Mouse (Mus musculus) CH12F3 (cell line): Measurements from ENCODE around the gene H2-Q10.

Experiments
- in situ Hi-C: fragments of 300-500 bp; cut with MboI; formaldehyde crosslinking; loops from 2 replicates; pipeline ENCODE4 v1.14.3; 2020; ENCODE audit warnings: low sequenced_read_pairs

H2-Q10 gene

GRCm38 (mm10) chr17:35513886-35514285, 44.0 kb downstream of the H2-Q10 start:
- in situ Hi-C loops: no loop called here

- in situ Hi-C loops: no loop called here
These were observed 44.9 kb downstream of the H2-Q10 start for GRCm38 (mm10) chr17:35514756-35515155.

DNA sequence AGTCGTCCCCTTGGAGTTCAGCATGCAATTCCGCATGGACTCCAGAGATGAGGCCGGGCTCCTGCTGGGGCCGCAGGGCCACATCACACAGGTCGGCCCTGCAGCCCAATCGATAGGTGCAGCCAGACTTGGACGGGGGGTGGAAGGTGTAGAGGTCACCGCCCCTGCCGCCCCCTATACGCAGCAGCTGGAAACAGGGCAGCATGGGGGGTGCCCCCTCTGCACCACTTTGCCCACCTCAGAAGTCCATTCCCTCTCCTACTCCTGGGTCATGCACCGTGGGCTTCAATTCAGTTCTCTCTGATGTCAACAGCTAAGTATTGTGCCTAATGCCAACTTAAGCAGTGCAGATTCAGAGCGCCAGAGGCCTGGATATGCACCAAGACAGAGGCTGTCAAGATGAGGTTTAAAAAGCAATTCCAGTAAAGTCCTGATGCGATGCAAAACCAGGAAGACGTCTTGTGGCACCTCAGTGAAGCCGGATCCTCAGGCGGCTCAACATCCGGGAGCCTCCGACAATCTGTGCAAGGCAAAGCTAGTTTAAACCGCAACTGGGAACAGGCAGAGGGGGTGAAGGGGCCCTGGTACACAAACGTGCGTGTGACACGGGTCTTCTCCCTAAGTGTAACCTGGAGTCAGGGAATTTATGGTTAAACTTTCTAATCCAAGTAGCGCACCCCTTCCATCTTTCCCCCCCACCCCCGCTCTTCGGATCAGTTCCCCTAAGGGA, 46.2 kb downstream of the H2-Q10 start:
- in situ Hi-C loops: no loop called here

- in situ Hi-C loops: no loop called here
These were observed 47.0 kb downstream of the H2-Q10 start, which contains the start of the genes Tcf19 and Cchcr1 for GRCm38 (mm10) chr17:35516652-35517500. Gene Tcf19 (minus strand): TSS chr17:35516824. Gene Cchcr1 (plus strand): TSS chr17:35517100.

DNA sequence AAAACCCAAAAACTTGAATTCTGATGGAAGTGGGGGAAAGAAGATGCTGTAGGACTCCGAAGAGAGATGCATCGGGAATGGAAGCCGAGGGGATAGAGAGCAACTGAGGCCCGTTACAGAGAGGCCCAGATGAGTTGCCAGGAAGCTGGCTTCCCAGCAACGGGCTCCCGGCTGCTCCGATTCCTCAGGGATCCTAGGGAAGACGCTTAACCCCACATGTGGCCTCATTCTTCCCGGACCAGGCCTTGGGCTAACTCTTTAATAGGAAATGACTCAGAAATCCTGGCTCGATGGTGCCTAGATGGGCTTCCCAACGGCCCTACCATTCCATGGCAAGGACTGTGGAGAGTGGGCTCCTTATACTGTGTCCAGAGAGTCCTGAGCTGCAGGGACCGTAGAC, 47.6 kb downstream of the H2-Q10 start:
- in situ Hi-C loops: no loop called here
